In genomic region chr2:93152191-93152601, GRCm38 (mm10) we compare ENCODE assay signal across 19 mouse cellular contexts. TPM values are rescaled to one million over a fixed set of nuclear protein-coding genes. Genes with fewer than 3 reads are reported as not detected.
A peak's percentile ranks its signal among the peaks of the same experiment; 100 is the strongest.
DNase-seq lines count a peak whose midpoint lies in the region; ATAC-seq lines count a peak whose summit lies in the region.
"Had no signal": no experiment of that assay in that cellular context is flagged by ENCODE, and none has a peak within 500 bp of the region (broad histone marks: within the 10 kb centered on the region; RNA-seq: fewer than 3 reads in every experiment).

No protein-coding gene starts in this region.

- ATAC-seq in hindbrain, embryonic 15.5 days (ENCODE audit: low FRiP score, low read depth): no peak
- peak; percentile 36; the same call in 1 of the 2 replicates for ATAC-seq in megakaryocyte progenitor cell, adult 5-6 weeks (replicated peaks; ENCODE audit: poor library complexity)
- ATAC-seq in neural tube, embryonic 15.5 days (ENCODE audit: low FRiP score): no peak
- ATAC-seq in forebrain, embryonic 16.5 days: no peak
- ATAC-seq: activated CD4-positive, CD25-positive, alpha-beta regulatory T cell, adult 4 months had no signal

- H3K36me3 ChIP-seq in hindbrain, embryonic 15.5 days: no peaks in the 10 kb centered on the region
- no peaks in the 10 kb centered on the region for H3K36me3 ChIP-seq in hindbrain, embryonic 10.5 days
- H3K36me3 ChIP-seq in neural tube, embryonic 15.5 days: no peaks in the 10 kb centered on the region
- no peaks in the 10 kb centered on the region for H3K36me3 ChIP-seq in forebrain, embryonic 16.5 days (ENCODE audit: control insufficient read depth, insufficient read depth)
- H3K36me3 ChIP-seq: forebrain, embryonic 12.5 days; heart, embryonic 13.5 days; limb, embryonic 13.5 days; lung, embryonic 15.5 days; midbrain, embryonic 10.5 days had no signal

- H3K4me3 ChIP-seq in hindbrain, embryonic 15.5 days: no peak overlapping the region
- no peak overlapping the region for H3K4me3 ChIP-seq in hindbrain, embryonic 10.5 days
- no peak overlapping the region for H3K4me3 ChIP-seq in neural tube, embryonic 15.5 days (replicated peaks)
- no peak overlapping the region for H3K4me3 ChIP-seq in forebrain, embryonic 16.5 days (replicated peaks; ENCODE audit: low read length)
- H3K4me3 ChIP-seq: forebrain, embryonic 12.5 days; heart, embryonic 13.5 days; limb, embryonic 13.5 days; lung, embryonic 15.5 days; midbrain, embryonic 10.5 days had no signal

- H3K9ac ChIP-seq in hindbrain, embryonic 15.5 days: no peak overlapping the region
- no peak overlapping the region for H3K9ac ChIP-seq in neural tube, embryonic 15.5 days (replicated peaks)
- H3K9ac ChIP-seq in forebrain, embryonic 16.5 days (replicated peaks; ENCODE audit: low read depth, low read length): no peak overlapping the region
- H3K9ac ChIP-seq: forebrain, embryonic 12.5 days; heart, embryonic 13.5 days; limb, embryonic 13.5 days; liver, embryonic 14.5 days; lung, embryonic 15.5 days had no signal

- 0 out of 2 replicates have a peak overlapping the region, but pooled peaks have one; percentile 31 for H3K27ac ChIP-seq in hindbrain, embryonic 15.5 days (replicated peaks)
- H3K27ac ChIP-seq in hindbrain, embryonic 10.5 days: no peak overlapping the region
- no peak overlapping the region for H3K27ac ChIP-seq in neural tube, embryonic 15.5 days (replicated peaks)
- no peak overlapping the region for H3K27ac ChIP-seq in forebrain, embryonic 16.5 days (ENCODE audit: low read length)
- H3K27ac ChIP-seq: forebrain, embryonic 12.5 days; heart, embryonic 13.5 days; limb, embryonic 13.5 days; liver, embryonic 14.5 days; lung, embryonic 15.5 days had no signal

- no peaks in the 10 kb centered on the region for H3K27me3 ChIP-seq in hindbrain, embryonic 15.5 days
- H3K27me3 ChIP-seq in hindbrain, embryonic 10.5 days (ENCODE audit: insufficient read depth, poor library complexity, severe bottlenecking): 0 out of 2 replicates have a peak, but pooled peaks cover 4% of the 10 kb centered on the region
- no peaks in the 10 kb centered on the region for H3K27me3 ChIP-seq in neural tube, embryonic 15.5 days (replicated peaks)
- H3K27me3 ChIP-seq in forebrain, embryonic 16.5 days (replicated peaks; ENCODE audit: control insufficient read depth, insufficient read depth, low read length): no peaks in the 10 kb centered on the region
- H3K27me3 ChIP-seq: forebrain, embryonic 12.5 days; heart, embryonic 13.5 days; lung, embryonic 15.5 days had no signal

- H3K4me1 ChIP-seq in hindbrain, embryonic 15.5 days (replicated peaks): peaks cover 16% of the 10 kb centered on the region; the same call in 1 of the 2 replicates
- H3K4me1 ChIP-seq in hindbrain, embryonic 10.5 days (replicated peaks): peaks cover 18% of the 10 kb centered on the region
- peaks cover 15% of the 10 kb centered on the region for H3K4me1 ChIP-seq in neural tube, embryonic 15.5 days
- H3K4me1 ChIP-seq in forebrain, embryonic 16.5 days (replicated peaks; ENCODE audit: control insufficient read depth, insufficient read depth, low read length): peaks cover 21% of the 10 kb centered on the region
- H3K4me1 ChIP-seq: limb, embryonic 13.5 days; lung, embryonic 15.5 days had no signal

- no peak overlapping the region for H3K4me2 ChIP-seq in hindbrain, embryonic 15.5 days
- H3K4me2 ChIP-seq in neural tube, embryonic 15.5 days: no peak overlapping the region
- H3K4me2 ChIP-seq in forebrain, embryonic 16.5 days (ENCODE audit: low read length): no peak overlapping the region
- H3K4me2 ChIP-seq: forebrain, embryonic 12.5 days; heart, embryonic 13.5 days; limb, embryonic 13.5 days; lung, embryonic 15.5 days had no signal

- no peak for DNase-seq in hindbrain, embryonic 10.5 days (ENCODE audit: low spot score)
- peak; percentile 72 for DNase-seq in Muller cell, postnatal 12 days (ENCODE audit: inconsistent ontology term)
- DNase-seq in cerebellum, adult 9-11 months: peak; percentile 77
- DNase-seq: heart, adult 18-20 months; kidney, adult 8-10 months; kidney, postnatal 25 days; lung, postnatal 4 days; thymus, postnatal 36 days had no signal

- no peaks in the 10 kb centered on the region for H3K9me3 ChIP-seq in hindbrain, embryonic 15.5 days
- no peaks in the 10 kb centered on the region for H3K9me3 ChIP-seq in hindbrain, embryonic 10.5 days
- no peaks in the 10 kb centered on the region for H3K9me3 ChIP-seq in neural tube, embryonic 15.5 days (replicated peaks)
- H3K9me3 ChIP-seq in forebrain, embryonic 16.5 days (ENCODE audit: control insufficient read depth, low read length): no peaks in the 10 kb centered on the region
- H3K9me3 ChIP-seq: forebrain, embryonic 12.5 days; heart, embryonic 13.5 days; limb, embryonic 13.5 days; lung, embryonic 15.5 days; midbrain, embryonic 10.5 days had no signal

- WGBS in hindbrain, embryonic 15.5 days: 73% methylated on average over 6 of the region's 6 CpGs
- 81% methylated on average over 6 of the region's 6 CpGs for WGBS in hindbrain, embryonic 10.5 days
- WGBS in neural tube, embryonic 15.5 days: 81% methylated on average over 6 of the region's 6 CpGs
- WGBS in forebrain, embryonic 16.5 days: 59% methylated on average over 6 of the region's 6 CpGs

RNA-seq across cellular contexts. Expression of gene Trp53i11, which starts 35.2 kb away (rescaled TPM):
- polyA plus RNA-seq in hindbrain, embryonic 15.5 days (2015; fragmentation: Nextera tagmentation; extraction: Ambion mirVana): 86.6 and 123 TPM in 2 replicates
- polyA plus RNA-seq in hindbrain, embryonic 10.5 days (2016; fragmentation: Nextera tagmentation; extraction: Ambion mirVana): 202 and 281 TPM in 2 replicates
- 2.2 and 2.4 TPM in 2 replicates for total RNA-seq in megakaryocyte progenitor cell, adult 5-6 weeks (2015)
- 1.00 and 1.8 TPM in 2 replicates for total RNA-seq in megakaryocyte progenitor cell, adult 5-6 weeks (2017)
- polyA plus RNA-seq in neural tube, embryonic 15.5 days (2015; fragmentation: Nextera tagmentation; extraction: Ambion mirVana): 55.6 and 67.3 TPM in 2 replicates
- 107 and 110 TPM in 2 replicates for polyA plus RNA-seq in forebrain, embryonic 16.5 days (2015; fragmentation: Nextera tagmentation; extraction: Ambion mirVana)
